Mouse (Mus musculus) right cerebral cortex, adult 18-20 months (tissue): ENCODE data around the gene Blnk.

Experiments
- DNase-seq: peaks from one replicate; pipeline ENCODE4 v3.0.0; 2022; ENCODE audit warnings: mixed read lengths

Blnk gene

GRCm38 (mm10) chr19:40998469-40999170 is 4.3 kb upstream of the Blnk start:
- no peak for DNase-seq

- DNase-seq: no peak
Observed at GRCm38 (mm10) chr19:40996722-40997121, 2.4 kb upstream of the Blnk start.

DNA sequence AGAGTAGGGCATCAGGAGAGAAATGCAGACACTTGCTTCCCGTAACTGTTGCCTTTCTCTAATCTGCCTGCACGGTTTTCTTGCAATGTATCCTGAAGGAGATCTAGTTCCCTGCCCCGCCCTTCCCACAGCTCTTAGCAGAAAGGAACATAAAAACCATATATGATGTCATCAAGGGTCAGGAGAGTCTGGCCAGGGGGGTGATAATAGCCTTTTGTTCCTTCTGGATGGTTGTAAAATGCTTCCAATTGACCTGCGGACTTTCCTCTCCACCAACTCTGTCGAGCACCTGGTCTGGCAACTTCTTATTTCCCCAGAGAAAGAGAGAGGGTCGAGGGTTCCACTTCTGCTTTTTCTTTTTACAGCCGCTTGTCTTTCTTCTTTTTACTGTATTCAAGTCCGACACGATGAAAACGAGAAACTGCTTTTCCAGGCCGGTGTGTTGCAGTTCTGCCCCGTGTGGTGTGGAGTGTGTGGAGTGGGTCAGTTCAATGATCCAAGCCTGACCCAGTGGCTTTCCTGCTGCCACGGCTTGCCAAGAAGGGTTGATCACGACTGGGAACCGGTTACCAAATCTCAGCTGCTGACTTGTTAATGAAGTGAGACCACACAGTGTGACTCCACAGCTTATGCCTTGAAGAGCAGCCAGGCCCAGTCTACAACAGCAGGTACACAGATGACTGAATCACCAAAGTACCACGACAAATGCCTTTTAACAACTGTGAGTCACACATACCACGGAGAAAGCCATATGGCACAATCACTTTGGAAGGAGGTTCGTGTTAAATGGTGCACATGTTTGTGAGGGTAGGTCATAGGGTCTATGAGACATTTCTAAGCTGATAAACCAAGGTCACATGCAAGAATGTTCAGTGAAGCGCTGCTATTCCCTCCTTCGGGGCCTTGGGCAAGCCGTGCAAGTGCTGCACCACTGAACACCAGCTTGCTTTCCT is 1.4 kb upstream of the Blnk start:
- peak; percentile 49 for DNase-seq

DNA sequence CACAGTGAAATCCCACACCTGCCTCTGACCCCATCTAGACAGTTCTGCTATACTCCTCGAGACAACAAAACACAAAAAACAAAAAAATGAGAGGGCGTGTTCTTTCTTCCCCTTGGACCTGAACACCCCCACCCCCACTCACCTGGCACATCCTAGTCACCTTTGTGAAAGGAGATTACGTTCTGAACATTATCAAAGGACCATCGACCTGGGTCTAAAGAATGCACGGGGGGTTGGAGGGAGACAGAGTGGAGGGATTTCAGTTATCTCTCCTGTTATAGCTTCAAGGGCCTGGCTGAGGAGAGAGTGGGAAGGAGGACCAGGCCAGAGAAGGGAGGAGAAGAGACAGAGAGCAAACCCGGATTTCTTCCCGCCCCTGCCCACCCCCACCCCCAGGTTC is 576 bp upstream of the Blnk start:
- no peak for DNase-seq

- DNase-seq: no peak
Observed at GRCm38 (mm10) chr19:40993356-40993755, 979 bp downstream of the Blnk start.

DNA sequence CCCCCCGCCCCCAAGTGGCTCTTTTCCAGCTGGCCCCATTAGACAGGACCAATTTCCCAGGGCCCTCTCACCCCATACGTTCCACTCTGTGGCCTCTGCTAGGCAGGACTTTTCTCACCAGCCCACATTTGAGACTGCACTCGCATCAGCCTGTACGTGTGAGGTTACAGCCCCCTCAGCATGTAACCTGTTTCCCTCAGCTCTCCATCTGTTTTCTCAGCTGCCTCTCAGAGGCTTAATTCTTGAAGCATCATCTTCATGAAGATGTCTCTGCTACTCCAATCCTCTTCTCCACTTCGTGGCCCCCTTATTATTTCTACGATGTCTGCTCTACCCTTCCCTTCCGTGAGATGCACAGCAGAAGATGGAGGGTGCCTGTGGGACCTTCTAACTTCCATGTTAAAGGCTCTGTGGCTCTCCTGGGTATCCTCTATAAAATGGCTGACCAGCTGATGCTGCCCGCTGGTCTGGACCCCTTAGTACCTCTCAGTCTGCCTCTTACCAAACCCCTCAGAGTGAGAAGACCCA is 1.8 kb downstream of the Blnk start:
- peak; percentile 50 for DNase-seq

DNA sequence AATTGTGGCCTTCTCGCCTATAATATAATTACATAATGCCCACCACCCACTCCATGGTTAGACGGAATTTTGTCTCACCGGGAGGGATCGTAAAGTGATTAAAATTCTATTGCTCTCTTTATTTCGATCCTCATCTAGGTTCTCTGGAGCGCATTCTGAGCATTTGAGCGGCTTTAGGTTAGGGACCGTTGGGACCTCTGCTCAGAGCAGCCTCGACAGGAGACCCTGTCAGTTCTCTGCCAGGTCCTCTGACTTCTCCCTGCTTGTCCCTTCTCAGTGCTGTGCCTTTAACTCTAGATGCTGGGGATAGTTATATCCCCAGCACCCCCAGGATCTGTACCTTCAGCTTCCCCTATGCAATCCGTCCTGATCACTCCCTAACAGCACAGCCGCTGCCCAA is 2.2 kb downstream of the Blnk start:
- DNase-seq: no peak

DNA sequence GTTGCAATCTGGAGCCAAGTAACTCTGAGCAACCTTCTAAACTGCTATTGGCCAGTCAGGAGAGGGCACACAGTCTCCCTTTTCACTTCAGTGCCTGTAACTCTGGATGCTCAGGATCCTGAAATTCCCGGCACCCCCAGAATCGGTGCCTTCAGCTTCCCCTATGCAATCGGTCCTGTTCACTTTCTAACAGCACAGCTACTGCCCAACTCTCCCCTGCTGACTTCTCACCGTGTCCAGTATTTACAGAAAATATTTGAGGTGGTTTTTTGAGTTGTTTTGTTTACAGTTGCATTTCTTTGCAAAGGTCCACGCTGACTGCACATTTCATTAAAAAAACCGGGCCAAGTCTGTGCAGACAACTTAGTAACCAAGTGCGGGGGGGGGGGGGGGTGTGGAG is 2.7 kb downstream of the Blnk start:
- no peak for DNase-seq

- no peak for DNase-seq
Observed at GRCm38 (mm10) chr19:40990781-40991343, 3.5 kb downstream of the Blnk start.

DNA sequence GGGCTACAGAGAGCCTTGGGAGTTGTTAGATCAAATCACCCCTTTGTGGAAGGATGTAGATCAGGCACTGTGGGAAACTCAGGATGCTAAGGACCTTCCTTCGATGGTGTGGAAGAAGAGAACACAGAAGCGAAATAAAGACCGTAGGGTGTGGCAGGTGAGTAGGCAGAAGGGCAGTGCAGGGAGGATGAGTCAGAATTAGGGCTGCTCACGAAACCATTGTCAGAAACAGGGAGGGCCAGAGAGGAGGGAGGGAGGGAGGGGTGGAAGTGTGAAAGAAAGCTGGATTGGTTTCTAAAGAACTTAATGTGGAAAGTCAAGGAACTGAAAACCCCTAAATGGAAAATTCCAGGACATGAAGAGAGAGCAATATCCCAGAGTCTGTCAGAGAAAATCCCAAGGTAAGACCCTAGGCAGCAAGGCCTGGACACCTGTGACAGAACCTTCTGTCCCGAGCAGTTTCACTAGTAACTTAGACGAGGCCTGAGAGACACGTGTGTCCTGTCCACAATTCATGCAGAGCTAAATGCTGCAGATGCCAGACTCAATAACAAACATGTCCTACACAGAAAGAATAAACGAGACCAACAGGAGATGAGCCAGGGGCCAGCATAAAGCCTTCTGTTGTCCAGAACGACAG is 4.3 kb downstream of the Blnk start:
- no peak for DNase-seq

DNA sequence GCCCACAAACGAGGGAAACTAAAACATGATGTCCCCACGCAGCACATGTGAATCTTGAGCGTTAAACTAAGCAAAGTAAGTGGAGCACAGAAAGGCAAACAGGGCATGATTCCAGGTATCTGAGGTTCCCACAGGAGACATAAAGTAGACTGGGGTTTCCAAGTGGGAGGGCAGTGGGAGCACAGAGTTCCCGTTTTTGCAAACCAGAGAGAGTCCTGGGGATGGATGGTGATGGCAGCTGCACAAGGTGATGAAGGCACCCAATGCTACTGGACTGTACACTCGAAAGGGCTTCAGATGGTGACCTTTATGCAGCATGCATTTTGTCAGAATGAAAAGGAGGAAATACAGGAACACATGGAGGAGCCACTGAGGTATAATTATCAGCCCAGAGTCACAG is 5.5 kb downstream of the Blnk start:
- no peak for DNase-seq

DNA sequence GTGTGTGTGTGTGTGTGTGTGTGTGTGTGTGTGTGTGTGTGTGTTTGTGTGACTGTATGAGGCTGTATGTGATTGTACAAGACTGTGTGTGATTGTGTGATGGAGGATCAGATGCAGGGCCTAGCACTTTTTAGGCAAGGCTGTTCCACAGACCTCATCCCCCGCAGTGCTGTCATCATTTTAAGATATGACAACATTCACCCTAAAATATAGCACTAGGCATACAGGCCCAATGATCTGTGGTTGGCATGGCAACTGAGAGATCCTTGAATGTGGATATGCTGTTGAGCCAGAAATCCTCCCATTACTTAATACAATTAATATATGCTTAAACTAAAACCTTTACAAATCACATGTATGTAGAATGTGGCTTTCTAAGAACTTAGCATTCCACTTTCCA is 9.8 kb downstream of the Blnk start:
- DNase-seq: peak; percentile 25

GRCm38 (mm10) chr19:40980671-40981070 is 13.7 kb downstream of the Blnk start:
- DNase-seq: no peak

DNA sequence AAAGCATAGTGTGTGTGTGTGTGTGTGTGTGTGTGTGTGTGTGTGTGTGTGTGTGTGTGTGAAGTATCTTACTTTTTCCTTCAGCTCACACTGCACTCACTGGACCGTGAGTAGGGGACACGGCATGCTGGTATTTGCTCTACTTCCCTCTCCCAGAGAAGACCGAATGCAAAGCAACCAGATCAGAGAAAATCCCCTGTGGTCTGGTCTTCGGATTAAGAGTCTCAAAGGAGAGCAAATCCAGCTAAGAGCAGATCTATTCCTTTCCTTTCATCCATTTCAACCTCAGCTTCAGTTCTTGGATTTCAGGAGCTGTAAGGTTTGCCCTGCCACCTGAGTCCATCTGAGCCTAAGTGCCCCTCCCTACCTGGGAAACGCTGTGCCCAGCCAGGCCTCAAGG is 16.3 kb downstream of the Blnk start:
- DNase-seq: no peak

DNA sequence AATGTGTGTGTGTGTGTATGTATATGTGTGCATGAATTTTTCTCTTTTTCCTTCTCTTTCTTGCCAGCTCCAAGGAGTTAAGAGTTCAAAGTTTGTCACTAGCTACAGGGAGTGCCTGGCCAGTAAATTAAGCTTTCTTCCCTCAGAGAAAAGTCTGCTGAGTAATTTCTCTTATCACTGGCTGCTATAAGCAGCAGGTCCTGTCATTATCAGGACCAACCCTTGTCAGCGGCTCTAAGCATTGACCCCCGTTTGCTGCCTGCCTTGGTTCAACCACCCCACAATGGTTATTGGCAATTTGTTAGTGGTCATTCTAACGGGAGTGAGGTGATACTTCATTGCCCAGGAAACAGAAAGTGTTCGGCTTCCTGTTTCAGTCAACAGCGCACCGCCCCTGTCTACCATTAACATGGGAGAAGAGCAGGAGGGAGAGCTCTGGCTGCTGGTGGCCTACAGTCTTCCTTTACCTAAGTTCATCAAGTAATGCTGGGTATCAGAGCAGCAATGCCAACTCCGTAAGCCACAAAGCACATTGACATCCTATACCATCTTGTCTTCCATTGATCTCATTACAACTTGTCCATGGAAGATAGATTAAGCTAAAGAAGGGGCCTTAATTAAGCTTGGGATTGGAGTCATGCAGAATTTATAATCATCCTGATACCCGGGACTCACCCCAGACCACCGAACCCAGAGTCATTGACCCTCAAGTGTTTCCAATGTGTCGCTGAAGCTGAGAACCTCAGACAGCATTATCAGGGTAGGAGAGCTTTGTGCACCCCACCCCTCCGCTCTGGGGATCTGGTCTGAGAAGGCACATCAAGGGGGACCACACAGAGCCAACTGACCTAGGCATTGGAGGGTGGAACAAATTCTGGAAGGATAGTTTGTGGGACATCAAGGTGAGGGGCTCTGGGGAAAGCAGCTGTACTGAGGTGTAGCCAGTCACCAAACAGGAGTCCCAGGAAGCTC is 17.1 kb downstream of the Blnk start:
- DNase-seq: no peak

DNA sequence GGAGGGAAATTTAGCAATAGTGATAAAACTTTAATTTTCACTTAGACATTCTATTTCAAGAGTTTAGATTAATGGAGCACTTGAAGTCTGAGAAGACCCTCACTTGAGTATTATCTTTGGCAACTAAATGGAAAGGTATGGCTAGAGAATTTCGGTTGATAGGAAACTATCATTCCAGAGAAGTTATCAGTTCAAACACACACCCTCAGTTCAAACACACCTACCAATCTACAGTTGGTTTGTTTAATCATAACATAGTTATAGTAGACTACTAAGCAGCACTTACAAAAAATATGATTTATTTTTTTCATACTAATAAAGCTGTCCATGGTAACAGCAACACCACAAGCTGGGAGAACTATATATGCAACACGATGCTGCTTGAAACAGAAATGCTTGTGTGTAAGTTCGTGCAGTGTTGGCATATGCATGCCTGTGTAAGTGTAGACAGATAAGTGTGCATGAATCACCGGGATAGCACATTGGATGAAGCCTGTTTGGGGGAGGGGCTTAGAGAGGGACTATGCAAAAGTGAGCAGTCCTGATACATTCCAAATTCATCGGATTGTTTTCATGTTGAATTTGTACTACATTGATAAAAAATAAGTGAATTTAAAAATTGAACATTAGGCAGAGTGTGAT is 22.9 kb downstream of the Blnk start:
- no peak for DNase-seq

DNA sequence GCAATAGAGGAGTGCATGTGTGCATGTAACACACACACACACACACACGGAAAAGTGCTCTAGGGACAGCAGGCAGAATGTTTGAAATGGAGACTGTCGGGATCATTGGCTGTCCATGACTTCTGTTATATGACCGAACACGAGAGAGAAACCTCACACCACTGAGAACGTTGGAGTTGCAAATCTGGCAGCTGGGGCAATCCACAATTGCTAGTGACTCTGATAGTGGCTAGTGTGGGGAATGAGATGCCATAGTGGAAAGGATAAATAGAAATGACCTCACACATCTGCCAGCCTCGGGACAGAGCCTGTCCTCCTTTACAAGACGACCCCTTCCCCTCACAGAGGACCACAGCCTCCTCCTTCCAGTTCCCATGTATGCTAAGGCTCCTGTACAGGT is 23.6 kb downstream of the Blnk start:
- no peak for DNase-seq

DNA sequence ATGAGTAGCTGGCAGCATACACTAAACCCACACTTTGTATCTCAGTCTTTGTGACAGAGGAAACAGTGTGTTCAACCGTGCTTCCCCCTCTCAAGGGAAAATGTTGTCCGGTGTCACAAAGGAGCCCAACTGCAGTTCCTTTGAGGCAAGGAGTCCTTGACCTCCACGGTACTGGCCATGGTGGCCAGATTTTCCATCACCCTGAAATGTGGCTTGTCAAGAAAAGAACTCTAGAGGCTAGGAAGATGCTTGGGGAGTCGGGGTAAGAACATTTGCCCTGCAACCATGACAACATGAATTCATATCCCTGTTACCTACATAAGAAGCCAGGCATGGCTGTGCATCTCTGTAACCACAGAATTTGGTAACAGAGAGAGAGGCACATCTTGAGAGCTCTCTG is 24.0 kb downstream of the Blnk start:
- DNase-seq: no peak

DNA sequence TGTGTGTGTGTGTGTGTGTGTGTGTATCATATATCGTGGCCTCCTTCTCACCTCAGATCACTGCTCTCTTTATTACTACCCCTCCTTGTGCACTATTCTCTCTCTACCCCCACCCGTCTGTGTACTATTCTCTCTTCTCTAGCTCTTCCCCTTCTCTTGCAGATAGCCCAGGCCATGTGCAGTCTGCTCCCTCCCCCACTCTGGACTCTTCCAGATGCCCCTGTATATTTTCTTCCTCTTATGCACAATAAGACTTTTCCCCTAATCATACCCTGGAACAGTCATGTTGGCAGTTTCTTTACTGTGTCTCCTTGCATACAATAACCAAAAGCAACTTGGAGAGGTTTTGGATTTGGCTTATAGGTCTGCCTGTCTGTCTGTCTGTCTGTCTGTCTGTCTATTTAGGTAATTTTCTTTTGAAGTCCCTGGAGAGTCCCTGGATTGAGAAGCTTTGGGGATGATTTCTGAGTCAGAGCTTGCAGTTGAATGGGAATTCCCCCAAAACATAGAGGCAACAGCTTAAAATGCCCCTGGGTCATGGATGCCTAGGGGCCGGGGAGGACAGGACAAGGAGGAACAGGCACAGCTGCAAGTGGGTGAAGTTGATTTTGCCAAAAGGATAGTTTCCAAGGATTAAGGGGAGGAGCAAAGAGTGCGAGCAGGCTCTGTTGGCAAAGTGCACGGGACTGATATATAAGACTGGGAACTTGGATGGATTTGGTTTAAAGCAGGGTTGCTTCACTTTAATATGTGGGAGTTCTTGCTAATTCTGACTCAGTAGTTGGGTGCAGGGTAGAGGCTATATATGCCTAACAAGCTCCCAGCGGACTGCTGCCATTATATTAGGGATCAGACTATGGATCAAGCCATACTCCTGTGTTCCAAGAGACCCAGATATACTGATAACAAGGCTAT is 29.1 kb downstream of the Blnk start:
- no peak for DNase-seq

GRCm38 (mm10) chr19:40964367-40964891 is 29.9 kb downstream of the Blnk start:
- no peak for DNase-seq
